Mouse (Mus musculus): ENCODE data around the gene Tomm7.
"Not testable (repeated sequence)": the region's sequence is repeated elsewhere in the genome, so short reads cannot be mapped to it uniquely, and the experiment has no call there.

The Tomm7 gene

DNA sequence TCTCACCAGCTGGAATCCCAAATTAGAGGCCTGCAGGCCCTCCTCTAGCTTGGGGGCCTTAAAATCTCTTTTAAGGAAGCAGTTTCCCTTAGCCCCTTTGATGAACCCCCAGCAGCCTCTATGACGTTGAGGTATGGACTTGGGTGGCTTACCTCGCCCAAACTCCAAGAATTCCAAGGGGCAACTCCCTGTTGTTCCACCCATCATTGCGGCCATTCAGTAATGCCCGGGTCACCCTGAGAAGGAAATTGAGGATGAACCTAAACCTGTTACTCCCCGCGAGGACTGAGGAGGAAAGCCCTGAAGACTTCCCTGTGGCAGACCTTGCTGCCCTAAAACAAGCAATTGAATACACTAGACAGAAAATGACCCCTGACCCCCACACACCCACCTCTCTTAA is 11.5 kb upstream of the Tomm7 start:
- no peak for ATAC-seq (ENCODE audit: insufficient number of reproducible peaks, low FRiP score, low TSS enrichment)

- not testable (repeated sequence) for ATAC-seq (ENCODE audit: insufficient number of reproducible peaks, low FRiP score, low TSS enrichment)
Measured at GRCm38 (mm10) chr5:23852916-23853315, 9.0 kb upstream of the Tomm7 start.

- ATAC-seq (ENCODE audit: insufficient number of reproducible peaks, low FRiP score, low TSS enrichment) = not testable (repeated sequence)
Measured at GRCm38 (mm10) chr5:23851160-23851555, 7.2 kb upstream of the Tomm7 start.

- peak; percentile 95 for ATAC-seq (ENCODE audit: insufficient number of reproducible peaks, low FRiP score, low TSS enrichment)
Measured at GRCm38 (mm10) chr5:23850345-23851159, 6.6 kb upstream of the Tomm7 start.

- no peak for ATAC-seq (ENCODE audit: insufficient number of reproducible peaks, low FRiP score, low TSS enrichment)
Measured at GRCm38 (mm10) chr5:23845141-23845540, 1.2 kb upstream of the Tomm7 start.

DNA sequence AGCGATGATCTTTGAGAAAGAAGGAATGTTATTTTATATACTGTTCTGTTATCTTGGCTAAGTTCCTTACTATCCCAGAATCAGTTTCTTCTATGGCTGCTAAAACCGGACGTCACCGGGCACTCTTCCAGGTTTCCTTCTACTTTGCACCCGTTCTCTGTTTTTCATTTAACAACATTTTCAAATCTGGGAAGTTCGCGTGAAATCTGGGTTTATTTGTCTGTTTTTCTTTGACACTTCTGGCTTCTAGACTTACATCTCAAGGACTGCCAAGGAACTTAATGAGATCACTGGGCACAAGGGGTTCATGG is 525 bp upstream of the Tomm7 start:
- ATAC-seq (ENCODE audit: insufficient number of reproducible peaks, low FRiP score, low TSS enrichment) = no peak

GRCm38 (mm10) chr5:23838158-23838557 is 5.8 kb downstream of the Tomm7 start:
- ATAC-seq (ENCODE audit: insufficient number of reproducible peaks, low FRiP score, low TSS enrichment) = no peak

GRCm38 (mm10) chr5:23835691-23836090 is 8.3 kb downstream of the Tomm7 start:
- ATAC-seq (ENCODE audit: insufficient number of reproducible peaks, low FRiP score, low TSS enrichment) = not testable (repeated sequence)

DNA sequence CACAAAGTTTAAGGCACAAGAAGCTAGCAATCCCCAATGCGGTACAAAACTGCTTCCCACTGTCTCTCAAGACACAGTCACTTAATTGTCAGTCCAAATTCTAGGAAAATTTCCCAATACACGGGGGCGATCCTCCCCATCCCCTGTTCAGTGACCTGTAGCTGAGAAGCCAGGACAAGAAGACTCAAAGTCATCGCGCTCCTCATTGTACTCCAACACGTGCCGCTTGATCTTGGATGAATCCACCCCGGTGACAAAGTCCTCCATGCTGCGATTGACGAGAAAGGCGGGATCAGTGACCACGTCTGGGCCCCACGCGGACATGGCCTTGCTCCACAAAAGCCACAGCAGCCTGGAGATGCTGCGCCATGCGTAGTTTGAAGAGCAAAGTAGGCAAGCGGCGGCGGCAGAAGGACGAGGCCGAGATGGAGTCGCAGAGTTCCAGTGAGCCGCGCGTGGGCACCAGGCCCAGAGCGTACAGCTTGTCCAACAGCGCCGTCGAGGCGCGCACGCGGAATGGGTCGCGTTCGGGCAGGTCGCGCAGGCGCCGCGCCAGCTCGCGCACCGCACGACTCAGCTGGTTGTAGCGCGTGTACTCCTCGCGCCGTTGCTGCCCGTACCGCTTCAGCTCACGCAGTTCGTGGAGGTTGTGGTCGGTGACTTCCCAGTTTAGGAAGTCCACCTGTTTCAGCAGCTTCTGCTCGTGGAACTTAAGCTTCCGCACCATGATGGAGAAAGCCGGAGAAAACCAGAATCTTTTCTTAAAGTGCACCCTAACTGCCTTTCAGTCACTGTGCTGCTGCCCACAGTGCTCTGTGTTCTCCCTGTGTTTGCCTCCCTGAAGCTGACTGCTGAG is 12.8 kb downstream of the Tomm7 start:
- ATAC-seq (ENCODE audit: insufficient number of reproducible peaks, low FRiP score, low TSS enrichment) = no peak

DNA sequence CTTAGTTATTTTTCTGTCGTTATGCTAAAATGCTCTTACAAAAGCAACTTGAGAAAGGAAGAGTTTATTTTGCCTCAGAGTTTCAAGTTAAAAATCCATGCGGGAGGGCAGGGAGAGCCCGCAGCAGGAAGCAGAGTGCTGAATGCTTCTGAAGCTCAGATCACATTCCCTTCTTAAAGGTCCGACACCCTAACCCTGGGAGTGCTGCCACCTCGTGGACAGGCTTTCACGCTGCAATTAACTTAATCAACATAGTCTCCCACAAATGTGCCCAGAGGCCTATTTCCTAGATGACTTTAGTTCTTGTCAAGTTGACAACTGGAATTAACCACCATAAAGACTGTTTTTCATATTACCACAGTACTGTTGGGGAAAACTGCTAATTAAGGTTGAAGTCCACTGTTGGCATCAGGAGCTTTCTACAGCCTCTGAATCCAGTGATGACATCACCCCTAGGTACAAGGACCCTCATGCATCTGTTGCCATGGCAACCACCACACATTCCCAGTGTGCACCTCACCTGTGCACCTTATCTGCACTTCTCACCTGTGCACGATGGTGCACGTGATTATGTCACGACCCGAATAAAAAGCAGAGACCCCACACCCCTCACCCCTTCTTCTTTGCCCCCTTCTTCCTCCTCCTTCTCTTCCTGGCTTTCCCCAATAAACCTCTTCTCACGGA is 17.5 kb downstream of the Tomm7 start:
- ATAC-seq (ENCODE audit: insufficient number of reproducible peaks, low FRiP score, low TSS enrichment) = peak; percentile 56; the same call in 1 of the 2 replicates

DNA sequence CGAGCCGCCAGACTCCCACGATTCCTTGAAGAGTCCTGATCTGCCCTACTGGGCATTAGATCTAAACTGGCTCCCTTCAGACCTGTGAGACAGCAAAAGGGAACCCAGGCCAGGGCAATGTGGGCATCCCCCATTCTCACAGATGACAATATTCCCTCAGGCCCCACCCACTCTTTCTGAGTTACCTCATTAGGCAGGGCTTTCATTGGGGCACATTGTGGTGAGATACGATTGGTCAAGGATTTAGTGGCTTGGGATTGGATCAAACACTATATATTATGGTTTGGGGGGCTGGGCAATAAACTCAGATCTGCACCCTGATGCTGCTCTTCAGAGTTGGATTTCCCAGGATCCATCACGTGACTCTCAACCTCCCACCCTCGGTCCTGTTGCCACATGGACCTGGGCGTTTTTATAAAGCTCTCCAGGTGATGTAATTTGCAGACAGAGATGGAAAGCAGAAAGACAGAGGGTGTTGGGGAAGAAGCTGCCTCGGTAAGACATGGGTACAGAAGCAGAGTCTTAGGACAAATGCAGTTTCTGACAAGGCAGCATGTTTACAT is 19.7 kb downstream of the Tomm7 start:
- no peak for ATAC-seq (ENCODE audit: insufficient number of reproducible peaks, low FRiP score, low TSS enrichment)

DNA sequence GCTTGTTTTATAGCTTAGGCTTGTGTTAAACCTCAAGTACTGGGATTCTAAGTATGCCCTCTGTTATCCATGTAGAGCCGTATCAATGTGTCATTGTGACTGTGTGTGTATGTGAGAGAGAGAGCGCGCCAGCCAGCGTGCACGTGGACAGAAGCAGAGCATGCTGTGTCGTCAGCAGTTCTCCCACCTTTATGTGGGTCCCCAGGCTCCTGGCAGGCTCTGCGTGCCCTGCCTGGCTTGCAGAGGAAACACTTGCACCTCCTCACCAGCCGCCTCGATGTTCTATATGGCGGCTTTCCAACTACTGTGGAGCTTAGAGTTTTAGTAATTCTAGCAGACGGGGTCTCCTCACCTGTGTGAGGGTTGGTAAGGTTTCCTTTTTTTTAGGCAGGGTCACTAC is 21.7 kb downstream of the Tomm7 start:
- ATAC-seq (ENCODE audit: insufficient number of reproducible peaks, low FRiP score, low TSS enrichment) = no peak

DNA sequence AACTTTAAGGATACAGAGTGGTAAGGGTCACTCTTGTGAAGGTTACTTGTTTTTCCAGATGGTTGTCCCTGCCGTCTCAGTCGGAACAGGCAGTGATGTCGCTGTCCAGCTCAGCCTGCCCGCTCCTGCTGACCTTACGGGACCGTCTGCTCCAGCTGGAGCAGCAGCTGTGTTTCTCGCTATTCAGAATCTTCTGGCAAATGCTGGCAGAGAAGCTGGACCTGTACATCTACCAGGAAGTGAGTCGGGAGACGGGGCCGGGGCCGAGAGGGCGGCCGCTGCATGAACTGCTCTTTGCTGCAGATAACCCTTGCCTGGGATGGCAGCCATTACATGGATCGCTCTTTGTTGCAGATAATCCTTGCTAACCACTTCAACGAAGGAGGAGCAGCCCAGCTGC is 27.3 kb downstream of the Tomm7 start:
- no peak for ATAC-seq (ENCODE audit: insufficient number of reproducible peaks, low FRiP score, low TSS enrichment)

GRCm38 (mm10) chr5:23814841-23815240 is 29.1 kb downstream of the Tomm7 start:
- ATAC-seq (ENCODE audit: insufficient number of reproducible peaks, low FRiP score, low TSS enrichment) = no peak

DNA sequence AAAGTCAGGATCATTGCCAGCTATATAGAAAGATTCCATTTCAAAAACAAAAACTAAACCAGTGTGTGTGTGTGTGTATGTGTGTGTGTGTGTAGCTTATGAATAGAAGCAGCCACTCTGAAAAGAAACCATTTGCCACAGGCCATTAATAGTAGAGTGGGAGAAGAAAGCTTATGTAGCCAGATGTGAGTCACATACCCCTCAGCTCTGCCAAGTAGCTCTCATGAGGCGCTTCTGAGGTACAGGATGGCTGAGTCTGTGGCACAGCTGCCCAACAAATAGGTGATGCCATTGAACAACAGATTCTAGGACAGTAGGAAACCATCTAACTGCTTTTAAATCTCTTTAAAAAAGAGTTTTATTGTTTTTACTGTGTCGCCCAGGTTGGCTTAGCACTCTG is 51.2 kb downstream of the Tomm7 start:
- ATAC-seq (ENCODE audit: insufficient number of reproducible peaks, low FRiP score, low TSS enrichment) = no peak

- no peak for ATAC-seq (ENCODE audit: insufficient number of reproducible peaks, low FRiP score, low TSS enrichment)
Measured at GRCm38 (mm10) chr5:23789078-23789612, 54.8 kb downstream of the Tomm7 start.

All from cerebellum, adult (tissue).